Mouse (Mus musculus) left cerebral cortex, adult 11 months (tissue): Measurements from ENCODE around the gene Stx7.

ENCODE experiments used
- DNase-seq: peaks from one replicate; pipeline ENCODE4 v3.0.0; 2022; ENCODE audit warnings: low spot score

Stx7 gene

GRCm38 (mm10) chr10:24167978-24168583 is 19.0 kb downstream of the Stx7 start:
- no peak for DNase-seq

- no peak for DNase-seq
These were observed 19.8 kb downstream of the Stx7 start for GRCm38 (mm10) chr10:24168854-24169253.

- no peak for DNase-seq
These were observed 22.9 kb downstream of the Stx7 start for GRCm38 (mm10) chr10:24171906-24172459.

- no peak for DNase-seq
These were observed 24.3 kb downstream of the Stx7 start for GRCm38 (mm10) chr10:24173210-24174001.

- no peak for DNase-seq
These were observed 41.3 kb downstream of the Stx7 start for GRCm38 (mm10) chr10:24190392-24190791.

GRCm38 (mm10) chr10:24191977-24192376 is 42.9 kb downstream of the Stx7 start:
- DNase-seq: no peak

- DNase-seq: no peak
These were observed 50.2 kb downstream of the Stx7 start for GRCm38 (mm10) chr10:24199303-24199702.

- no peak for DNase-seq
These were observed 51.0 kb downstream of the Stx7 start for GRCm38 (mm10) chr10:24200099-24200498.

- DNase-seq: no peak
These were observed 61.0 kb downstream of the Stx7 start for GRCm38 (mm10) chr10:24210075-24210474.

- DNase-seq: no peak
These were observed 64.2 kb downstream of the Stx7 start for GRCm38 (mm10) chr10:24213297-24213696.

GRCm38 (mm10) chr10:24217558-24218268 is 68.6 kb downstream of the Stx7 start:
- DNase-seq: no peak

- DNase-seq: no peak
These were observed 71.8 kb downstream of the Stx7 start for GRCm38 (mm10) chr10:24220931-24221330.

- DNase-seq: no peak
These were observed 73.8 kb downstream of the Stx7 start for GRCm38 (mm10) chr10:24222911-24223310.

GRCm38 (mm10) chr10:24223449-24224143 is 74.5 kb downstream of the Stx7 start, which contains the start of gene Moxd1:
Gene Moxd1 (plus strand): TSS chr10:24223517.
- no peak for DNase-seq

- no peak for DNase-seq
These were observed 75.5 kb downstream of the Stx7 start for GRCm38 (mm10) chr10:24224591-24224990.

- DNase-seq: no peak
These were observed 79.4 kb downstream of the Stx7 start for GRCm38 (mm10) chr10:24228318-24229183.

- no peak for DNase-seq
These were observed 83.2 kb downstream of the Stx7 start for GRCm38 (mm10) chr10:24232281-24232680.

GRCm38 (mm10) chr10:24235426-24236283 is 86.6 kb downstream of the Stx7 start:
- DNase-seq: peak; percentile 9
